Mouse (Mus musculus): ENCODE results near the gene Cirbp. TPM values are rescaled to one million over a fixed set of nuclear protein-coding genes. Genes with fewer than 3 reads are reported as not detected.

The Cirbp gene
- total and polyA plus RNA-seq, 2 experiments from 2014 or later = 121 to 330 TPM

DNA sequence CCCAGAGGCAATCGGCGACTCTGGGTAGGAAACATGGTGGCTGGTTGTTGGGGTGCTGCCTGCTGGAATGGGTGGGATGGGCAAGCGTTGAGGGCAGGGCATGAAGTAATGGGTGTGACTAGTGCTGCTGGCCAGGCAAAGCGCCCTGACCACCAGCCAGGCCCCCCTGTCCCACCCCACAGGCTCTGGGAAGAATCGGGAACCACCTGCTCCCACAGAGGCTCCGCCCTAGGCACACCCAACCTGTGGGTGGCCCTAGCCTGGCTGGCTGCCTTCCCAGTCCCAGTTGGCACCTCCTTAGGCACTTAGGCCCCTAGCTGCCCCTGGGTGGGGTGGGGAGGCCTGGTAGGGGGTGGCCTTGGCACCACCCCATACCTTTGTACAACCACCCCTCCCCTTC, 19.9 kb upstream of the Cirbp start:
- no peaks in the 10 kb centered on the region for H3K27me3 ChIP-seq (ENCODE audit: control insufficient read depth, insufficient read depth, low read length)
- peaks cover 31% of the 10 kb centered on the region for H3K4me1 ChIP-seq (ENCODE audit: control insufficient read depth, insufficient read depth)
- H3K4me3 ChIP-seq (ENCODE audit: low read depth, low read length) = no peak overlapping the region
- DNase-seq (ENCODE audit: low spot score) (no peak), ATAC-seq (ENCODE audit: insufficient read depth, low read depth) (no peak)
- TF ChIP-seq EP300 (IDR thresholded peaks at IDR 0.05; ENCODE audit: low read depth) (no peak), CTCF (IDR thresholded peaks at IDR 0.05; ENCODE audit: low read depth) (no peak)
- no peaks in the 10 kb centered on the region for H3K9me3 ChIP-seq (replicated peaks; ENCODE audit: control insufficient read depth, low read length)
- H3K36me3 ChIP-seq (replicated peaks; ENCODE audit: control insufficient read depth, insufficient read depth, low read length) = peaks cover 33% of the 10 kb centered on the region
- peak overlapping the region; percentile 7; the same call in 1 of the 2 replicates for H3K9ac ChIP-seq (replicated peaks; ENCODE audit: low read depth, low read length)
- H3K4me2 ChIP-seq (ENCODE audit: low read depth, low read length) = no peak overlapping the region
- H3K27ac ChIP-seq (ENCODE audit: low read depth) = peak overlapping the region; percentile 99
- whole genome bisulfite sequencing = 67% methylated on average over 6 of the region's 6 CpGs

DNA sequence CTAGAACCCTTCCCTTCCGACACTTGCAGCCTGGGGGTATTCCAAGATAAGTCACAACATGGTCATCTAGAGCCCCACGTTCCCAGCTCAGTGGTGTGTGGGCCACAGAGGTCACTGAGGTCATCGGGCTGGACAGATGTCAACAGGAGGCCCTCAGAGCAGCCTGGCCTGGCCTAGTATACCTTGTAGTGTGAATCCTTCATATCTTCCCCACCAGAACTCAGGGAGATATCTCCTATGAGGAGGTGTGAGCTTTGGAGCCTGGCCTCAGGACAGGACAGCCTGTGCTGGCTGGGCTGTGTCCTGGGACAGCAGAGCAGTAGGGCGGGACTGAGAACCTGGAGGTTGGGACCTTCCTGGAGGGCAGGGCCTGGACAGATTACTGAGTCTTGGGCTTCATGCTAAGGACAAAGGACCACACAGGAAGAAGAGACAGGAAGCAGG, 19.2 kb upstream of the Cirbp start:
- no peak overlapping the region for H3K4me3 ChIP-seq (ENCODE audit: low read depth, low read length)
- peaks cover 36% of the 10 kb centered on the region for H3K36me3 ChIP-seq (replicated peaks; ENCODE audit: control insufficient read depth, insufficient read depth, low read length)
- 40% methylated on average over 4 of the region's 4 CpGs for WGBS
- H3K9me3 ChIP-seq (replicated peaks; ENCODE audit: control insufficient read depth, low read length) = no peaks in the 10 kb centered on the region
- peak; percentile 66 for DNase-seq (ENCODE audit: low spot score)
- ATAC-seq (ENCODE audit: insufficient read depth, low read depth) = no peak
- peak; percentile 77; the same call in 1 of the 2 replicates for TF ChIP-seq EP300 (IDR thresholded peaks at IDR 0.05; ENCODE audit: low read depth)
- no peak for TF ChIP-seq CTCF (IDR thresholded peaks at IDR 0.05; ENCODE audit: low read depth)
- peak overlapping the region; percentile 99 for H3K27ac ChIP-seq (ENCODE audit: low read depth)
- no peaks in the 10 kb centered on the region for H3K27me3 ChIP-seq (ENCODE audit: control insufficient read depth, insufficient read depth, low read length)
- 0 out of 2 replicates have a peak overlapping the region, but pooled peaks have one; percentile 85 for H3K4me2 ChIP-seq (ENCODE audit: low read depth, low read length)
- peak overlapping the region; percentile 7; the same call in 1 of the 2 replicates for H3K9ac ChIP-seq (replicated peaks; ENCODE audit: low read depth, low read length)
- H3K4me1 ChIP-seq (ENCODE audit: control insufficient read depth, insufficient read depth) = peaks cover 33% of the 10 kb centered on the region

DNA sequence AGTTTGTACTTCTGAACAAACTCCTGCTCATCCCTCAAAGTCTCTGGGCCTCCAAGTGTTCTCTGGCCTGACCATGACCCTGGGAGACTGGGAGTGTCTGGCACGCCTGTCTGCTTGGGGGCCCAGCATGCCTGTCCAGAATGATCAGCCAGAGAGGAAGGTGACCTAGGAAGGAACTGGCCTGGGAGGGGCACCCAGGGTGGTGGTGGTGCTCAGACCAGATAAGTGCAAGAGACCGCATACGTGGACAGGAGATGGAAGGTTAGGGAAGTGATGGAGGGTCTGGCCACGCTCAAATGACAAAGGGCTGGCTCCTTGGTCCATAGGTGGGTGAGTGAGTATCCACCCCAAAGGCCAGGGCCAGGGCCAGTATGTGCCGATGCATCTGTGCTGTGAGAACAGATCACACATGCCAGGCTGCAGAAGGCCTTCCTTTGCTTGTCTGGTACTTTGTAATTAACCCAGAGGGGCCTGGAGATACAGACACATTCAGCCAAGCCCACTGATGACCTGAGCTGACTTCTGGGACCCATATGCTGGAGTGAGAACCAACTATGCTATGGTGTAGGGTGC, 18.6 kb upstream of the Cirbp start:
- peaks cover 39% of the 10 kb centered on the region for H3K4me1 ChIP-seq (ENCODE audit: control insufficient read depth, insufficient read depth)
- WGBS = 26% methylated on average over 5 of the region's 5 CpGs
- peaks cover 40% of the 10 kb centered on the region for H3K36me3 ChIP-seq (replicated peaks; ENCODE audit: control insufficient read depth, insufficient read depth, low read length)
- peak overlapping the region; percentile 85 for H3K4me2 ChIP-seq (ENCODE audit: low read depth, low read length)
- DNase-seq (ENCODE audit: low spot score) (no peak), ATAC-seq (ENCODE audit: insufficient read depth, low read depth) (no peak)
- TF ChIP-seq CTCF (IDR thresholded peaks at IDR 0.05; ENCODE audit: low read depth) (no peak), EP300 (IDR thresholded peaks at IDR 0.05; ENCODE audit: low read depth) (no peak)
- peak overlapping the region; percentile 90; the same call in 1 of the 2 replicates for H3K4me3 ChIP-seq (ENCODE audit: low read depth, low read length)
- peak overlapping the region; percentile 99 for H3K27ac ChIP-seq (ENCODE audit: low read depth)
- H3K27me3 ChIP-seq (ENCODE audit: control insufficient read depth, insufficient read depth, low read length) = no peaks in the 10 kb centered on the region
- no peaks in the 10 kb centered on the region for H3K9me3 ChIP-seq (replicated peaks; ENCODE audit: control insufficient read depth, low read length)
- 0 out of 2 replicates have a peak overlapping the region, but pooled peaks have one; percentile 95 for H3K9ac ChIP-seq (replicated peaks; ENCODE audit: low read depth, low read length)

DNA sequence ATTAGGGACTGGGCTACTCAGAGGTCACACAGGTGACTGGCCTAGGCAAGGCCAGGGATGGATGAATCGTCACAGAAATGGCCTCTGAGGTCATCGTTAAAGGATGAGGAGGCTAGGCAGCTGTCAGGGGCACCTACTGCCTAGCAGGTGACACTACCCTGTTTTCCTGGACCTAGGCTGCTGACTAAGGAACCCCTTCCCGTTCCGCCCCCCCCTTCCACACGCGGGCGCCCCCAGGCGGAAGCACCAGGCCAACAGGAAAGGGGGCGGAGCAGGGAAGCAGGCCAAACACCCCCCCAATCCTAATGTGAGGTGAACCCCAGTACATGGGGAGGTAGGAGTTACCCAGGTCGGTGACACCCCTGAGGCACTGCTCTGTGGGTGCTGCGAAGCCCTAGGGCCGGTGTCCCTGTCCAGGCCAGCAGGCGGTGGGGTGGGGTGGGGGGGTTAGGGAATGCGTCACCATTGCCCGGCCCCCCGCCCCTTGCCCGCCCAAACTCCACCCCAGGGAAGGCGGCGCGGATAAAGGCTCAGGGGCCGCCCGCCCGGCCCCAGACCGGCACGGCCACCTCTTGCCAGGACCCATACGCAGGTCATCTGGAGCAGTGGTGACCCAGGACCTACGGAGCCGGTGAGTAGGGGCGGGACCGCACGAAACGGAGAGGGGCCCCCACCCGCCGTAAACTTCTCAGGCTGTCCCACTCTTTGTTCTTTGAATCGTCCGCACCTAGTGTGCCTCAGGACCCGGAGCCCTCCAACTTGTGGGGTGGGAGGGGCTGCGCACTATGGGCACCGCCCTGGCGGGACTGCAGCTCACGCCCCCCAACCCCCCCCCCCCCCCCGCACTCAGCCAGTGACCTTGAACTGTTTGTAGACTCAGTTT, 17.8 kb upstream of the Cirbp start, which contains the start of gene Midn:
Gene Midn, plus strand, starts transcription at position 554 of the 883 bp plus-strand sequence.
- ATAC-seq (ENCODE audit: insufficient read depth, low read depth) (peak; percentile 37), DNase-seq (ENCODE audit: low spot score) (peak; percentile 84)
- Histone ChIP-seq H3K27me3 (ENCODE audit: control insufficient read depth, insufficient read depth, low read length) (no peaks in the 10 kb centered on the region), H3K27ac (ENCODE audit: low read depth) (peak within 1 kb of the TSS; percentile 99), H3K9ac (replicated peaks; ENCODE audit: low read depth, low read length) (peak within 1 kb of the TSS; percentile 95), H3K36me3 (replicated peaks; ENCODE audit: control insufficient read depth, insufficient read depth, low read length) (peaks cover 47% of the 10 kb centered on the region), H3K4me1 (ENCODE audit: control insufficient read depth, insufficient read depth) (peaks cover 46% of the 10 kb centered on the region), H3K4me2 (ENCODE audit: low read depth, low read length) (peak within 1 kb of the TSS; percentile 85), H3K4me3 (ENCODE audit: low read depth, low read length) (peak within 1 kb of the TSS; percentile 90), H3K9me3 (replicated peaks; ENCODE audit: control insufficient read depth, low read length) (no peaks in the 10 kb centered on the region)
- peak; percentile 81 for TF ChIP-seq EP300 (IDR thresholded peaks at IDR 0.05; ENCODE audit: low read depth)
- peak; percentile 51 for TF ChIP-seq CTCF (IDR thresholded peaks at IDR 0.05; ENCODE audit: low read depth)
- under 1% methylated on average over 35 of the region's 42 CpGs for WGBS

DNA sequence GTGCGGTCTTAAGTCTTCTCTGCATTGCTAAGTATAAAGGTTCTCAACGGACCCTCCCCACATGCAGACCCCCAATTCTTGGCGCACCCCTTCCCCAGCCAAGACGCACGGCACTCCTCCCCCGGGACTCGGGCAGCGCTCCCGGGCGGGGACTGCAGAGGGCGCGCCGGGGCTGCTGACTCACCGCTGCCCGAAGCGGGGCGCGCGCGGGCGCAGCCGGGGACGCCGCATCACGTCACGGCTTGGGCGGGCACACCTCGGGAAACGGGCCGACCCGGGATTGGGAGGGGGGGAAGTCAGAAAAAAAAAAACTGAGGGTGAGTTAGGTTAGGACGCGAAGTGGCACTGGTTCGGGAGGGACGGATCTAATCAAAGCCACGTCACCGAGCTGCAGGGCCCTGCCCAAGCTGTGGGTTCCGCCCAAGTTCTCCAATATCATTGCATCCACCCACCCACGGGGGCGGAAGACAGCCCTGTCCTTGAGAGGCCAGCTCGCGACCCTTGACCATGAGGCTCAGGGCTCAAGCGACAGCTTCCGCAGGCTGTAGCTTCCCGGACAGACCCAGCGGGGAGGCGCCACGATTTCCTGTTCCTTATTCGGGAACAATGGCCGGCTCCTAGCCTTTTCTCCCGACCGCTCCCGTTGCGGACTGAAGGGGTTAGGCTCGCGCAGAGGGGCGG, 17.0 kb upstream of the Cirbp start:
- ATAC-seq (ENCODE audit: insufficient read depth, low read depth) (peak; percentile 56), DNase-seq (ENCODE audit: low spot score) (peak; percentile 94)
- H3K4me1 ChIP-seq (ENCODE audit: control insufficient read depth, insufficient read depth) = peaks cover 45% of the 10 kb centered on the region
- H3K27me3 ChIP-seq (ENCODE audit: control insufficient read depth, insufficient read depth, low read length) = no peaks in the 10 kb centered on the region
- H3K9ac ChIP-seq (replicated peaks; ENCODE audit: low read depth, low read length) = peak overlapping the region; percentile 95
- TF ChIP-seq CTCF (IDR thresholded peaks at IDR 0.05; ENCODE audit: low read depth) = peak; percentile 48
- no peak; the same call in 1 of the 2 replicates for TF ChIP-seq EP300 (IDR thresholded peaks at IDR 0.05; ENCODE audit: low read depth)
- peaks cover 51% of the 10 kb centered on the region for H3K36me3 ChIP-seq (replicated peaks; ENCODE audit: control insufficient read depth, insufficient read depth, low read length)
- peak overlapping the region; percentile 99 for H3K27ac ChIP-seq (ENCODE audit: low read depth)
- H3K9me3 ChIP-seq (replicated peaks; ENCODE audit: control insufficient read depth, low read length) = no peaks in the 10 kb centered on the region
- peak overlapping the region; percentile 90 for H3K4me3 ChIP-seq (ENCODE audit: low read depth, low read length)
- peak overlapping the region; percentile 85 for H3K4me2 ChIP-seq (ENCODE audit: low read depth, low read length)
- under 1% methylated on average over 55 of the region's 57 CpGs for WGBS

Data from heart, postnatal 0 days (tissue).